Mouse (Mus musculus) left cerebral cortex, postnatal 25 days (tissue): ENCODE measurements around the gene Ppan. TPM values are rescaled to one million over a fixed set of nuclear protein-coding genes. Genes with fewer than 3 reads are reported as not detected.
A peak's percentile ranks its signal among the peaks of the same experiment; 100 is the strongest.

Experiments used
- DNase-seq, 2 experiments: peaks; one replicate each; pipeline ENCODE4 v3.0.0; 2022; ENCODE audit warnings: low spot score in 2 of 2, mixed read lengths in 1 of 2
- intact Hi-C: fragments of 180-260 bp; cut with DNase I; formaldehyde crosslinking; loops from one replicate; pipeline ENCODE4 v1.15.1; 2025
- microRNA-seq, 2 experiments: library from miRNA; unstranded; fragments of <30 nt; microRNA quantifications; one replicate each; pipeline ENCODE4 v1.2.0; 2022
- total RNA-seq, 2 experiments: library from RNA; stranded (reverse); gene quantifications; 2 replicates each; pipeline ENCODE4 v1.2.3; 2021

Ppan gene
- total RNA-seq, 2 experiments from 2014 or later, result 19.9 to 21.1 TPM

DNA sequence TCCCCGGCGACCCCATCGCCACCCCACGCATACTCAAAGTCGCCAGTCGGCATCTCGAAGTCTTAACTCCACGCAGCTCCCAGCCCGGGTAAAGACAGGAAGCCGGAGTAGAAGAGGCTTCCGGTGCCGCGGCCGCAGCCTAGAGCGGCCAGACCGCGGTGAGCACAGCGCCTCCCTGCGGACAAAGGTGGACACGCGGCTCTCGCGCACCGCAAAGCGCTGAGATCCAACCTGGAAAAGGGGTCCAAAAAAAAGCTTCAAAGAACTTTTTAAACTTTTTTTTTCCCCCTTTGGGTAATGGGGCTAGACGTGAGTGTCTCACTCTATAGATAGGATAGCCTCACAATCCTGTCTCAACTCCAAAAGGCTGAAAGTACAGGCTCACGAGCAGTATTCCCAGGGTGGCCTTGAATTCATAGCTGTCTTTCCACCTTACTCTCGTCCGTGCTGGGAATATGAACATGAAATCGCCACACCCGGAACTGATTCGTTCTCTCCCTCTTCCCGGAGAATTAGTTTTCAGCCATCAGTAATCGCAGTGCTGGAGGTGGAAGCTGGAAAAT is 10.6 kb downstream of the Ppan start, which contains the start of gene Eif3g:
TSS of gene Eif3g (minus strand) at position 113 of the 563 bp plus-strand sequence.
- DNase-seq, result peak; percentile 80 to 81
- intact Hi-C loops, result loop anchor here (1.0 to 2.0 kb wide), 2 partner anchors 104 to 233 kb away; partner anchors contain the start of genes Mrpl4 and Tyk2

GRCm38 (mm10) chr9:20901466-20902173 is 13.6 kb downstream of the Ppan start:
- intact Hi-C loops, result loop anchor here (2.0 kb wide), 1 partner anchor 127 kb away; the partner anchor contains the start of gene Icam4
- peak in 1 of 2 experiments; percentile 58 for DNase-seq

DNA sequence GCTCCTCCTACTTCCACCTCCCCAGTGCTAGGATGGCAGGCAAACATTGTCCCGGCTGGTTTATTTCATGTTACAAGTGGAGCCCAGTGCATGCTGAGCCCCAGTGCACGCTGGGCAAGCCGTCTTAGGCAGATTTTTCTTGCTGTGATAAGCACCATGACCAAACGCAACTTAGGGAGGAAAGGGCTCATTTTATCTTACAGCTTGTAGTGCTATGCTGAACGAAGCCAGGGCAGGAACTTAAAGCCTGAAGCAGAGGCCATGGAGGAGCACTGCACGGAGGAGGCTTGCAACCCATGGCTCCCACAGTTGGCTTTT is 14.2 kb downstream of the Ppan start:
- DNase-seq, result no peak
- intact Hi-C loops, result no loop called here

DNA sequence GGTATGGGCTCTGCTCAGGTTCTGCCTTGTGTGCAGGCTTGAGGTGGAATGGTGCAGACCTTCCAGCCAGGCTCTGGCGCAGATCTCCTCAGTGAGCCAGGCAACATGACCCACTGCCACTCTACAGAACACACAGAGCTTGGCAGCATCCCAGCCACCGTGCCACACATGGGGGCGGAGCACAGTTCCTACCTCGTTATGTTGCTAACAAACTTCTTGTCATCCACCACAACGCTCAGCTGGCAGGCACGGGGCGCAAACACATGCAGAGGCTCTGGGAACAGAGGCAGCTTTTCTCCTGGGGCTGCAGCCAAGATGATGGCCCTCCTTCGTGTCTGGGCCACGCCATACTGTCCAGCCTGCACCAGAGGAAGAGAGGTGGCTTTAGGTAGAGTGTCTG is 22.0 kb downstream of the Ppan start:
- intact Hi-C loops, result no loop called here
- DNase-seq, result peak in 1 of 2 experiments; percentile 43

DNA sequence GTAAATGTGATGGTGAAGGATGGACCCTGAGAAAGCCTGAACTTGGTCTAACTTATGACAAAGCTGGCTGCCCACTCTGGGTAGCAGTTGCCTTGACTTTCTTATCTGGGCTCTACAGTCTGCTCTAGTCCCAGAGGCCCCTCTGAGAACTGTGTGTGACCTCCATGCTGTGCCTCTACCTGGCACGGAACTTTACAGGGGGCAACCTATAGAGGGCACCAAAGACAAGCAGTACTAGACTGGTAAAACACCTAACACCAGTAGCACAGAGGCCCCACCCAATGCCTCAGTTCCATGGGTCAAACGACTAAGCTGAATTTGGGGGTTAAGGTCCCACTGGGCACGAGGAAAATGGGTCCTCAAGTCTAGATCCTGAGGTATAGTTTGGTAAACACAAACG is 28.2 kb downstream of the Ppan start:
- DNase-seq, result peak in 1 of 2 experiments; percentile 19
- intact Hi-C loops, result no loop called here

DNA sequence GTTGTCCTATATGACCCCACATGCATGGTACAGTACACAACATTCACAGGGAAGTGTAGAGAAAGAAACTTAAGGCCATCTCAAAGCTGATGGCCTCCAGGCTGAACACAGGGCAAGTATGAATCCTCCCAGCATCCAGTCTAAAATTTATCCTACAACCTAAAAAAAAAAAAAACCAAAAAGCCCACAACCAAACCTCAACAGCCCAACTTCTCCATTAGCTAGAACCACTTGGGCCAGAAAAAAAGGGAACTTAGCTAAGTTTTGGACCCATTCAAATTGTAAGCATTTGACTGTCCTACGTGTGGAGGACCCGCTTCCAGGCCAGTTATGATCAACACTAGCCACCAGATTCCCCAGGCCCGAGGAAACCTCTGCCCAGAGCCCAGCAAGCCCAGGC is 35.3 kb downstream of the Ppan start:
- intact Hi-C loops, result no loop called here
- DNase-seq, result no peak

Small RNAs within 50 kb of the gene (microRNA-seq; reads per million reads assigned to microRNA genes)
- 0.25 to 0.34 reads per million in 2 experiments for gene Mir7081

Other genes with a start within 250 kb of the Ppan start
- gene Ubl5, start 245.3 kb upstream of the Ppan start, total RNA-seq, result 100 to 1,000 TPM; 320 to 340 TPM
- gene Fbxl12, start 243.4 kb upstream of the Ppan start, total RNA-seq, result 10 to 100 TPM; 18.4 to 19.0 TPM
- gene Pin1, start 236.1 kb upstream of the Ppan start, total RNA-seq, result 10 to 100 TPM; 42.8 to 47.4 TPM
- gene Olfm2, start 141.8 kb upstream of the Ppan start, total RNA-seq, result 100 to 1,000 TPM; 171 to 195 TPM
- 1 to 10 TPM; 1.5 to 1.8 TPM for gene Col5a3, start 73.1 kb upstream of the Ppan start, total RNA-seq
- gene Rdh8, start 69.7 kb upstream of the Ppan start, total RNA-seq, result not detected
- gene A230050P20Rik, start 19.5 kb upstream of the Ppan start, total RNA-seq, result 10 to 100 TPM; 60.1 to 69.1 TPM
- gene Angptl6, start 8.4 kb upstream of the Ppan start, total RNA-seq, result 10 to 100 TPM in 1 of 2 experiments, 1 to 10 TPM in 1; 9.0 to 10.2 TPM
- gene Eif3g, start 10.4 kb downstream of the Ppan start, total RNA-seq, result 100 to 1,000 TPM; 113 to 123 TPM
- 10 to 100 TPM; 40.0 to 42.9 TPM for gene Dnmt1, start 71.7 kb downstream of the Ppan start, total RNA-seq
- gene S1pr2, start 88.6 kb downstream of the Ppan start, total RNA-seq, result 1 to 10 TPM; 2.2 to 2.8 TPM
- gene Mrpl4, start 114.6 kb downstream of the Ppan start, total RNA-seq, result 10 to 100 TPM; 61.5 to 64.2 TPM
- 1 to 10 TPM; 3.3 to 3.5 TPM for gene Icam1, start 127.8 kb downstream of the Ppan start, total RNA-seq
- gene Icam4, start 141.2 kb downstream of the Ppan start, total RNA-seq, result 1 to 10 TPM in 1 of 2 experiments, under 1 TPM in 1; 0.80 to 1.1 TPM
- 100 to 1,000 TPM; 236 to 267 TPM for gene Icam5, start 143.9 kb downstream of the Ppan start, total RNA-seq
- 1 to 10 TPM in 1 of 2 experiments, not detected in 1; 1.3 TPM for gene Zglp1, start 178.9 kb downstream of the Ppan start, total RNA-seq
- gene Gm49373, start 184.9 kb downstream of the Ppan start, total RNA-seq, result 1 to 10 TPM; 1.5 to 2.6 TPM
- 10 to 100 TPM; 59.2 to 63.0 TPM for gene Fdx1l, start 185.4 kb downstream of the Ppan start, total RNA-seq
- 1 to 10 TPM; 1.6 to 3.0 TPM for gene Gm38431, start 203.8 kb downstream of the Ppan start, total RNA-seq
- 10 to 100 TPM; 26.4 to 27.9 TPM for gene Raver1, start 203.8 kb downstream of the Ppan start, total RNA-seq
- gene Tyk2, start 243.1 kb downstream of the Ppan start, total RNA-seq, result 10 to 100 TPM; 11.6 to 12.7 TPM